Comparison of ENCODE assay signal across 35 mouse cellular contexts in the genomic region with DNA sequence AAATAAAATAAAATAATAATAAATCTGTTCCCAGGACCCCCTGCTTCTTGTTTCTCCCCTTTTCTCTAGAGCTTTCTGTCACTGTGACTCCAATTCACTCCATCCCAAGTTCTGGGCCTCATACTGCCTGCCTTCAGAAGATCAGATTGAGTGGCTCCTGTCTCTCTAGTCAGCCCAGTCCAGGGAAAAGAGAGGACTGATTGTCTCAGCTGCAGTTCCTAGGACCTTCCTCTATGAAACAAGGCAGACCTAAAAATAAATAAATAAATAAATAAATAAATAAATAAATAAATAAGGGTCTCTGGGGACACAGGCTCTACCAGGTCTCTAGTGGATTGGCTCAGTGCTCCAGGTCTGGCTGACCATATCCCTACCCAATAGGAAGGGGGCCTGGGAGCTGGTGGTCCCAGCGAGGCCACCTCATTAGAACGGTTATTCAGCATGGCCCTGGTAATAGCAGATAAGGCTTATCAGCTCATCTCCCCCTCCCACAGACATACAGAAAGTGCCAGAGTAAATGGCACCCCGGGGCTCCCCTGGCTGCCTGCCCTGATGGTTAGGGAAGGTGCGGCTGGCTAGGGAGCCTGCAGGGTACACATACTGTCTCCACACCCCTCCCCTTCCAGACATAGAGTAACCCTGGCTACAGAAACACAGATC. TPM values are rescaled to one million over a fixed set of nuclear protein-coding genes. Genes with fewer than 3 reads are reported as not detected.
A peak's percentile ranks its signal among the peaks of the same experiment; 100 is the strongest.
DNase-seq lines count a peak whose midpoint lies in the region; ATAC-seq and TF ChIP-seq lines count a peak whose summit lies in the region.
"Had no signal": no experiment of that assay in that cellular context is flagged by ENCODE, and none has a peak within 500 bp of the region (broad histone marks: within the 10 kb centered on the region; RNA-seq: fewer than 3 reads in every experiment).

No protein-coding gene starts in this region.

- TF ChIP-seq EP300 in MEL (IDR thresholded peaks at IDR 0.05; ENCODE audit: low read depth in 1 of 2, low read length in 2 of 2), result peak; percentile 91 to 94

- no peak for TF ChIP-seq POLR2A in MEL (IDR thresholded peaks at IDR 0.05; ENCODE audit: control insufficient read depth in 1 of 2, insufficient read depth in 1 of 2, low read depth in 1 of 2, low read length in 2 of 2, poor library complexity in 1 of 2)

- TF ChIP-seq RAD21 in MEL (IDR thresholded peaks at IDR 0.05; ENCODE audit: low read depth, low read length), result no peak

- ATAC-seq in hindbrain, embryonic 11.5 days (ENCODE audit: low FRiP score), result no peak
- ATAC-seq in hindbrain, postnatal 0 days, result no peak
- no peak for ATAC-seq in midbrain, embryonic 11.5 days (ENCODE audit: low FRiP score)
- no peak for ATAC-seq in midbrain, embryonic 16.5 days
- ATAC-seq in hindbrain, embryonic 14.5 days (ENCODE audit: low FRiP score), result no peak
- ATAC-seq: forebrain, postnatal 0 days; liver, embryonic 12.5 days had no signal

- peaks cover 16% of the 10 kb centered on the region for H3K4me1 ChIP-seq in hindbrain, embryonic 11.5 days (replicated peaks; ENCODE audit: control insufficient read depth, insufficient read depth, low read length)
- peaks cover 12% of the 10 kb centered on the region; the same call in 1 of the 2 replicates for H3K4me1 ChIP-seq in hindbrain, postnatal 0 days (ENCODE audit: insufficient read depth, low read length)
- peaks cover 27% of the 10 kb centered on the region for H3K4me1 ChIP-seq in midbrain, embryonic 11.5 days (ENCODE audit: control insufficient read depth, insufficient read depth, low read length)
- H3K4me1 ChIP-seq in midbrain, embryonic 16.5 days (ENCODE audit: control insufficient read depth, insufficient read depth, low read length), result peaks cover 17% of the 10 kb centered on the region; the same call in 1 of the 2 replicates
- H3K4me1 ChIP-seq in MEL (ENCODE audit: control insufficient read depth in 1 of 2, insufficient read depth in 2 of 2, low read length in 2 of 2), result peaks cover 8 to 46% of the 10 kb centered on the region in 2 experiments
- peaks cover 16% of the 10 kb centered on the region for H3K4me1 ChIP-seq in hindbrain, embryonic 14.5 days (replicated peaks; ENCODE audit: control insufficient read depth, insufficient read depth, low read length)

- WGBS in hindbrain, embryonic 11.5 days, result 12% methylated on average over 4 of the region's 4 CpGs
- 21% methylated on average over 4 of the region's 4 CpGs for WGBS in hindbrain, postnatal 0 days
- 9% methylated on average over 4 of the region's 4 CpGs for WGBS in midbrain, embryonic 11.5 days
- 15% methylated on average over 4 of the region's 4 CpGs for WGBS in midbrain, embryonic 16.5 days
- 21% methylated on average over 4 of the region's 4 CpGs for WGBS in hindbrain, embryonic 14.5 days

- no peak overlapping the region for H3K4me3 ChIP-seq in hindbrain, embryonic 11.5 days (ENCODE audit: low read depth, low read length)
- H3K4me3 ChIP-seq in hindbrain, postnatal 0 days (ENCODE audit: low read length), result no peak overlapping the region
- H3K4me3 ChIP-seq in midbrain, embryonic 11.5 days (ENCODE audit: low read depth, low read length), result no peak overlapping the region
- H3K4me3 ChIP-seq in midbrain, embryonic 16.5 days (ENCODE audit: low read depth, low read length), result no peak overlapping the region
- H3K4me3 ChIP-seq in MEL (ENCODE audit: control insufficient read depth in 1 of 2, insufficient read depth in 1 of 2, low read depth in 2 of 2, low read length in 2 of 2), result no peak overlapping the region
- no peak overlapping the region for H3K4me3 ChIP-seq in hindbrain, embryonic 14.5 days (replicated peaks; ENCODE audit: low read length)
- H3K4me3 ChIP-seq: embryonic facial prominence, embryonic 12.5 days; heart, adult 2 months; kidney, embryonic 15.5 days; liver, embryonic 12.5 days; lung, embryonic 15.5 days; myocyte had no signal

- no peaks in the 10 kb centered on the region for H3K36me3 ChIP-seq in hindbrain, embryonic 11.5 days (ENCODE audit: control insufficient read depth, insufficient read depth, low read length)
- no peaks in the 10 kb centered on the region for H3K36me3 ChIP-seq in hindbrain, postnatal 0 days (ENCODE audit: insufficient read depth, low read length)
- H3K36me3 ChIP-seq in midbrain, embryonic 11.5 days (ENCODE audit: control insufficient read depth, insufficient read depth, low read length), result no peaks in the 10 kb centered on the region
- no peaks in the 10 kb centered on the region for H3K36me3 ChIP-seq in midbrain, embryonic 16.5 days (ENCODE audit: control insufficient read depth, insufficient read depth, low read length)
- H3K36me3 ChIP-seq in MEL (ENCODE audit: control insufficient read depth in 1 of 2, insufficient read depth in 2 of 2, low read length in 2 of 2), result peaks cover 0 to 21% of the 10 kb centered on the region in 2 experiments; a peak in 2 of 4 replicates
- H3K36me3 ChIP-seq in hindbrain, embryonic 14.5 days (replicated peaks; ENCODE audit: control insufficient read depth, insufficient read depth), result no peaks in the 10 kb centered on the region
- H3K36me3 ChIP-seq: embryonic facial prominence, embryonic 12.5 days; heart, embryonic 13.5 days; kidney, embryonic 15.5 days; liver, embryonic 12.5 days; lung, embryonic 15.5 days; stomach, embryonic 15.5 days had no signal

- no peak overlapping the region for H3K9ac ChIP-seq in hindbrain, embryonic 11.5 days (ENCODE audit: low read depth, low read length)
- no peak overlapping the region for H3K9ac ChIP-seq in hindbrain, postnatal 0 days (replicated peaks; ENCODE audit: low read length)
- no peak overlapping the region for H3K9ac ChIP-seq in midbrain, embryonic 11.5 days (ENCODE audit: low read length)
- H3K9ac ChIP-seq in midbrain, embryonic 16.5 days (ENCODE audit: low read depth, low read length), result no peak overlapping the region
- H3K9ac ChIP-seq in MEL (ENCODE audit: control insufficient read depth, low read depth, low read length, poor library complexity, severe bottlenecking), result peak overlapping the region; percentile 76; the same call in 1 of the 2 replicates
- no peak overlapping the region for H3K9ac ChIP-seq in hindbrain, embryonic 14.5 days
- H3K9ac ChIP-seq: forebrain, postnatal 0 days; heart, embryonic 13.5 days; kidney, embryonic 15.5 days; liver, embryonic 12.5 days; lung, embryonic 15.5 days; stomach, embryonic 15.5 days had no signal

- no peak overlapping the region for H3K4me2 ChIP-seq in hindbrain, embryonic 11.5 days (replicated peaks; ENCODE audit: low read depth, low read length)
- H3K4me2 ChIP-seq in hindbrain, postnatal 0 days (ENCODE audit: low read depth, low read length), result no peak overlapping the region
- no peak overlapping the region for H3K4me2 ChIP-seq in midbrain, embryonic 11.5 days
- no peak overlapping the region for H3K4me2 ChIP-seq in midbrain, embryonic 16.5 days (ENCODE audit: low read length)
- no peak overlapping the region for H3K4me2 ChIP-seq in hindbrain, embryonic 14.5 days (replicated peaks)
- H3K4me2 ChIP-seq: lung, embryonic 15.5 days had no signal

- DNase-seq in hindbrain, embryonic 11.5 days (ENCODE audit: low spot score), result peak; percentile 38
- no peak for DNase-seq in hindbrain, postnatal 0 days (ENCODE audit: low spot score)
- peak; percentile 86 for DNase-seq in midbrain, embryonic 11.5 days (ENCODE audit: low spot score, missing footprints)
- peak; percentile 75 for DNase-seq in MEL (ENCODE audit: low read depth, low spot score)
- DNase-seq in hindbrain, embryonic 14.5 days (ENCODE audit: low spot score), result no peak
- DNase-seq in kidney, postnatal 14 days, result no peak
- DNase-seq: adrenal gland, postnatal 14 days; B cell, adult 2 months; cerebellum, adult 9-10 months; forebrain, postnatal 0 days; gastrocnemius, postnatal 25 days; heart, postnatal 14 days; kidney, adult 11 months; left cerebral cortex, postnatal 4 days; right cerebral cortex, adult 18-20 months; right cerebral cortex, postnatal 4 days; thymus, postnatal 36 days had no signal

- TF ChIP-seq CTCF in hindbrain, postnatal 0 days (IDR thresholded peaks at IDR 0.05; ENCODE audit: low read depth), result no peak
- TF ChIP-seq CTCF in MEL (IDR thresholded peaks at IDR 0.05 in 2 of 3, conservative IDR thresholded peaks at IDR 0.05 in 1 of 3; ENCODE audit: control insufficient read depth in 1 of 3, insufficient read depth in 1 of 3, low read depth in 2 of 3, low read length in 3 of 3, poor library complexity in 1 of 3, severe bottlenecking in 1 of 3), result no peak

- peaks cover 27% of the 10 kb centered on the region for H3K79me2 ChIP-seq in MEL (ENCODE audit: control insufficient read depth, insufficient read depth, low read length, poor library complexity)

- peaks cover 93% of the 10 kb centered on the region for H3K27me3 ChIP-seq in hindbrain, embryonic 11.5 days (ENCODE audit: control insufficient read depth, insufficient read depth, low read length)
- peaks cover 79% of the 10 kb centered on the region for H3K27me3 ChIP-seq in hindbrain, postnatal 0 days (ENCODE audit: insufficient read depth, low read length)
- peaks cover 93% of the 10 kb centered on the region for H3K27me3 ChIP-seq in midbrain, embryonic 11.5 days (ENCODE audit: control insufficient read depth, insufficient read depth, low read length)
- H3K27me3 ChIP-seq in midbrain, embryonic 16.5 days (ENCODE audit: control insufficient read depth, insufficient read depth, low read depth, low read length), result peaks cover 59% of the 10 kb centered on the region
- H3K27me3 ChIP-seq in MEL (ENCODE audit: control insufficient read depth in 1 of 2, insufficient read depth in 2 of 2, low read length in 2 of 2), result no peaks in the 10 kb centered on the region
- H3K27me3 ChIP-seq in hindbrain, embryonic 14.5 days (ENCODE audit: control insufficient read depth, insufficient read depth, low read length), result peaks cover 94% of the 10 kb centered on the region

- H3K9me3 ChIP-seq in hindbrain, embryonic 11.5 days (ENCODE audit: control insufficient read depth, low read length), result no peaks in the 10 kb centered on the region
- no peaks in the 10 kb centered on the region for H3K9me3 ChIP-seq in hindbrain, postnatal 0 days (ENCODE audit: low read length)
- no peaks in the 10 kb centered on the region for H3K9me3 ChIP-seq in midbrain, embryonic 11.5 days (ENCODE audit: control insufficient read depth, low read length)
- H3K9me3 ChIP-seq in midbrain, embryonic 16.5 days (replicated peaks; ENCODE audit: control insufficient read depth, low read length, poor library complexity, severe bottlenecking), result no peaks in the 10 kb centered on the region
- no peaks in the 10 kb centered on the region for H3K9me3 ChIP-seq in MEL (replicated peaks; ENCODE audit: insufficient read depth, low read length)
- H3K9me3 ChIP-seq in hindbrain, embryonic 14.5 days (ENCODE audit: control insufficient read depth, low read length), result no peaks in the 10 kb centered on the region
- H3K9me3 ChIP-seq: embryonic facial prominence, embryonic 12.5 days; heart, embryonic 13.5 days; kidney, embryonic 15.5 days; liver, embryonic 12.5 days; lung, embryonic 15.5 days; stomach, embryonic 15.5 days had no signal

- no peak overlapping the region for H3K27ac ChIP-seq in hindbrain, embryonic 11.5 days (ENCODE audit: low read depth, low read length)
- no peak overlapping the region for H3K27ac ChIP-seq in hindbrain, postnatal 0 days
- H3K27ac ChIP-seq in midbrain, embryonic 11.5 days (ENCODE audit: low read depth, low read length), result peak overlapping the region; percentile 36; the same call in 1 of the 2 replicates
- H3K27ac ChIP-seq in midbrain, embryonic 16.5 days (ENCODE audit: low read length), result no peak overlapping the region
- peak overlapping the region; percentile 90 for H3K27ac ChIP-seq in MEL (ENCODE audit: control insufficient read depth, low read depth, low read length)
- 0 out of 2 replicates have a peak overlapping the region, but pooled peaks have one; percentile 51 for H3K27ac ChIP-seq in hindbrain, embryonic 14.5 days
- H3K27ac ChIP-seq: embryonic facial prominence, embryonic 12.5 days; heart, adult 2 months; heart, embryonic 13.5 days; kidney, embryonic 15.5 days; liver, embryonic 12.5 days; lung, embryonic 15.5 days; stomach, embryonic 15.5 days had no signal

RNA-seq across cellular contexts. Expression of a gene that starts 2.1 kb away (rescaled TPM):
- 18.2 and 26.3 TPM in 2 replicates for polyA plus RNA-seq in hindbrain, embryonic 11.5 days (2014; fragmentation: Nextera tagmentation; extraction: Ambion mirVana)
- total RNA-seq in hindbrain, postnatal 0 days (2014; rRNA removed), result 6.1 and 7.5 TPM in 2 replicates
- 17.9 and 19.7 TPM in 2 replicates for polyA plus RNA-seq in hindbrain, postnatal 0 days (2015; fragmentation: Nextera tagmentation; extraction: Ambion mirVana)
- 26.6 and 28.6 TPM in 2 replicates for polyA plus RNA-seq in midbrain, embryonic 11.5 days (2014; fragmentation: Nextera tagmentation; extraction: Ambion mirVana)
- polyA plus RNA-seq in midbrain, embryonic 16.5 days (2015; fragmentation: Nextera tagmentation; extraction: Ambion mirVana), result 13.0 and 15.0 TPM in 2 replicates
- 3.7 and 7.7 TPM in 2 replicates for total RNA-seq in MEL (2012; rRNA removed)
- polyA plus RNA-seq in MEL (2012; ENCODE audit: insufficient read depth in 1 of 2, insufficient read length in 2 of 2, low read depth in 1 of 2, low replicate concordance in 2 of 2, missing spikeins in 1 of 2), result 10 to 100 TPM in 1 of 2 experiments, not detected in 1; 12.4 TPM
- polyA plus RNA-seq in hindbrain, embryonic 14.5 days (2014; fragmentation: Nextera tagmentation; extraction: Ambion mirVana), result 19.1 and 19.2 TPM in 2 replicates
- total RNA-seq: CH12.LX had no signal

RNA-seq across cellular contexts. Expression of a gene that starts 30.5 kb away (rescaled TPM):
- not detected in 2 replicates for polyA plus RNA-seq in hindbrain, embryonic 11.5 days (2014; fragmentation: Nextera tagmentation; extraction: Ambion mirVana)
- total RNA-seq in hindbrain, postnatal 0 days (2014; rRNA removed), result not detected in 2 replicates
- not detected in 2 replicates for polyA plus RNA-seq in hindbrain, postnatal 0 days (2015; fragmentation: Nextera tagmentation; extraction: Ambion mirVana)
- not detected in 2 replicates for polyA plus RNA-seq in midbrain, embryonic 11.5 days (2014; fragmentation: Nextera tagmentation; extraction: Ambion mirVana)
- not detected in 2 replicates for polyA plus RNA-seq in midbrain, embryonic 16.5 days (2015; fragmentation: Nextera tagmentation; extraction: Ambion mirVana)
- not detected in 2 replicates for total RNA-seq in MEL (2012; rRNA removed)
- polyA plus RNA-seq in MEL (2012; ENCODE audit: insufficient read depth in 1 of 2, insufficient read length in 2 of 2, low read depth in 1 of 2, low replicate concordance in 2 of 2, missing spikeins in 1 of 2), result not detected
- not detected in 2 replicates for polyA plus RNA-seq in hindbrain, embryonic 14.5 days (2014; fragmentation: Nextera tagmentation; extraction: Ambion mirVana)
- total RNA-seq: adrenal gland, postnatal 14 days; CH12.LX; common myeloid progenitor, adult 5-6 weeks; forebrain, postnatal 0 days; gastrocnemius, postnatal 25 days; heart, adult 2 months; heart, postnatal 14 days; layer of hippocampus, postnatal 10 days; left cerebral cortex, adult 8-10 months; left cerebral cortex, postnatal 4 days; megakaryocyte-erythroid progenitor cell, adult 5-6 weeks had no signal
- polyA plus RNA-seq: brain, embryonic 14.5 days; embryonic facial prominence, embryonic 12.5 days; forebrain, embryonic 11.5 days; forebrain, postnatal 0 days; heart, embryonic 13.5 days; kidney, embryonic 15.5 days; large intestine, adult 2 months; liver, embryonic 12.5 days; lung, embryonic 15.5 days; myocyte; neural tube, embryonic 14.5 days; stomach, embryonic 15.5 days had no signal

Comparison
In these comparisons a context has a peak if more than half of its experiments do, and no peak if none do; other contexts are left out.
1. DNase-seq: peak in hindbrain, embryonic 11.5 days (single experiment), midbrain, embryonic 11.5 days (single experiment) and MEL (single experiment); none in hindbrain, postnatal 0 days (single experiment), hindbrain, embryonic 14.5 days (single experiment) and kidney, postnatal 14 days (single experiment).
2. H3K27ac ChIP-seq: peak in midbrain, embryonic 11.5 days (single experiment), MEL (single experiment) and hindbrain, embryonic 14.5 days (single experiment); none in hindbrain, embryonic 11.5 days (single experiment), hindbrain, postnatal 0 days (single experiment) and midbrain, embryonic 16.5 days (single experiment).